Mouse (Mus musculus): Measurements from ENCODE around the gene Cspg5.

Gene Cspg5

GRCm38 (mm10) chr9:110255407-110256019 lies 11.9 kb downstream of the Cspg5 start:
- DNase-seq (ENCODE audit: low spot score in 2 of 2) = no peak

- no peak for DNase-seq (ENCODE audit: low spot score in 2 of 2)
These were observed 15.1 kb downstream of the Cspg5 start for GRCm38 (mm10) chr9:110258646-110259045.

GRCm38 (mm10) chr9:110259118-110259517 lies 15.5 kb downstream of the Cspg5 start:
- no peak for DNase-seq (ENCODE audit: low spot score in 2 of 2)

DNA sequence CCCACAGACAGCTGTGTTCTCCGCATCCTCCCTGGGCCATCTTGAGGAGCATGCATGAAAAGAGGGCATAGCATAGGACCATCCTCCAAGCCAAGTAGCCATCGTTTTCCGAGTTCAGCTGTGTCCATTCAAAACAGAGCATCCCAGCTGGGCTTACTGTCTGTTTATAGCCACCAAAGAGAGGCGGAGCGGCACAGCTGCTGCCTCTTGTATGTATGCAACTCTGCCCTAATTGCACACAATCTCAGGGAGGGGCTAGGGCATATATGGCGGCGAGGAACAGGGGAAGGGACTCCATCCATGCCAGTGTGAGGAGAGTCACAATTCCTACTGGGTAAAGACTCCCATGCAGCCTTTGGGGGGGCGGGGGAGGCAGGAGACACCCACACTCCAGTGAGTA lies 19.6 kb downstream of the Cspg5 start:
- no peak for DNase-seq (ENCODE audit: low spot score in 2 of 2)

- no peak for DNase-seq (ENCODE audit: low spot score in 2 of 2)
These were observed 21.4 kb downstream of the Cspg5 start for GRCm38 (mm10) chr9:110264991-110265390.

- no peak for DNase-seq (ENCODE audit: low spot score in 2 of 2)
These were observed 24.8 kb downstream of the Cspg5 start for GRCm38 (mm10) chr9:110268416-110268815.

GRCm38 (mm10) chr9:110272330-110272729 lies 28.7 kb downstream of the Cspg5 start:
- DNase-seq (ENCODE audit: low spot score in 2 of 2) = no peak

DNA sequence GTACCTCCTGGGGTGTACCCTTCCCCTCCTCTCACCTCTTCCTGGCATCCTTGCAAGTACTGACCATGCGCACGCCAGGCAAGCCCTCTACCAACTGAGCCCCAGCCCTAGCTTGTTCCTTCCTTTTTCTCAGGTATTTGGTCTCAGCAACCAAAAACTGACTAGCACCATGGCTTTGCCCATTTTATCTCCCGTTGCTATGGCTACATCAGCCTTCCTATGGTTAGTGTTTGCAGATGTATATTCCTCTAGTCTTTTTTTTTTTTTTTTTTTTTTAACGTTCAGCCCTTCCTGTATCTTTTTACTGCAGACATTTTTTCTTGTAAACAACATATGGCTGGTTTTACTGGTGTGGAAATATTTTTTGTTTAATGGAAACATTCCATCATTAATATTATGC lies 29.9 kb downstream of the Cspg5 start:
- no peak for DNase-seq (ENCODE audit: low spot score in 2 of 2)

GRCm38 (mm10) chr9:110275882-110276281 lies 32.3 kb downstream of the Cspg5 start:
- peak in 1 of 2 experiments; percentile 13 for DNase-seq (ENCODE audit: low spot score in 2 of 2)

DNA sequence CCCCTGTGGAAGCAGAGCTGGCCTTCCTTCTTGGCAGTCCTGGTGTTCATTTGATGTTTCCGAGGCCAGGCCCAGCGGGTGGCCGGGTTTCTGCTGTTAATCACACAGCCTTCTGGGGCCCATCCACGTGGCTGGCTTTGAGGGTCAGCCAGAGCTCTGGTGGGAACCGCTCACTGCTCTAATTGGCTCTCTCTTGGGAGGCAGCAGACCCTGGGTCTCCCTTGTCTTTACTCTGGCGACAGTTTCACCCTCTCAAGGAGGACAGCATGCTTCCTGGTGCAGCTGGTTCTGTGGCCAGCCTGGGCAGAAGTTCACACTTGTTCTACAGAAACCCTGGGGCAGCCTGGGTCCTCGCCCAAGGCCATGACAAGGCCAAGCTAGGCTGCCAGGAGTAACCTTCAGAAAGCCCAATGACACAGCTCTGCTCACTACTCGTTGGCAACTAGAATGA lies 33.9 kb downstream of the Cspg5 start:
- DNase-seq (ENCODE audit: low spot score in 2 of 2) = no peak

GRCm38 (mm10) chr9:110284075-110284697 lies 40.6 kb downstream of the Cspg5 start:
- no peak for DNase-seq (ENCODE audit: low spot score in 2 of 2)

DNA sequence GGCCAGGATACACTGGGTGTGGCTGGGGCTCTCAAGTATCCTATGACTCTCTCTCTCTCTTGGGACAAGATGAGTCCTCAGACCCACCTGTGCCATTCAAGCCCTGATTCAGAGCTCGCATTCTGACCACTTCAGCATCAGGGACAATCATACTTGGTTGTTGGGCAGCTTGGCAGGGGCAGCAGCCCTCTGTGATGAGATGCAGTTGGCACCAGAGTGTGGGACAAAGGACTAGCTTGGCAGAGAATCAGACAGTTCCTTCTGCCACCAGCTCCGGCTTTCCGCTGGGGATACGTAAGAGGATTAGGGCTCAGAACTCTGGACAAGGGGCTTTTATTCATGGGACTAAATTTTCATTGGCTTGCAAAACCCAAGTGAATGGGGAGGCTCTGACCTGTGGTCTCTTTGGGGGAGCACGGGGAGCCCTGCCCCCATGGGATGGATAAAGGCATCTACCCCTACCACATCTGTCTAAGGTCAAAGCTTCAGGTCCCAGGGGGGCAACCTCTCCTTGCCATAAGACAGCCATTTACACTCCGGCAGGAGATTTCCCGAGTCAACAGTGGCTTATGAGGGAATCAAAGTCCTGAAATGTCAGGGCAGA lies 43.8 kb downstream of the Cspg5 start:
- DNase-seq (ENCODE audit: low spot score in 2 of 2) = no peak

DNA sequence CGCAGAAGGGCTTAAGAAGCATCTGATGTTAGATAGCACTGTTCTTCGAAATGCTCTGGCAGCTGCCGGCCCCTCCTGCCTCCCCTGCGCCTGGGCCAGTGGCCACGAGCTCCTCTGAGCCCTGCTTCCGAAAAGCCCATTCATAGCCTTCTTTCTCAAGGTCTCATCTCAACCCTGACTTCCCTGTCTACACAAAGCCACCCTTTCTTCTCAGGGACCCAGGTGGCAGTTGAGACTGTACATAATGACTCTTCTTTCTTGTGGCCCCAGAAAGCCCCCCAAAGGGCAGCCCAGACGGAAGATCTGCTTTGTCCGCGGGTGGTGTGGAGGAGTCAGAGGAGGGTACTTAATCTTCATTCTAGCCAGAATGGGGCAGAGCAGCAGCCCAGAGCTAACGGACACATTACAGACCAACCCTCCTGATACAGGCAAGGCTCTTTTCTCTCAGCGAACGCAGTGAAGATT lies 49.7 kb downstream of the Cspg5 start:
- no peak for DNase-seq (ENCODE audit: low spot score in 2 of 2)

- no peak for DNase-seq (ENCODE audit: low spot score in 2 of 2)
These were observed 50.4 kb downstream of the Cspg5 start for GRCm38 (mm10) chr9:110293873-110294415.

DNA sequence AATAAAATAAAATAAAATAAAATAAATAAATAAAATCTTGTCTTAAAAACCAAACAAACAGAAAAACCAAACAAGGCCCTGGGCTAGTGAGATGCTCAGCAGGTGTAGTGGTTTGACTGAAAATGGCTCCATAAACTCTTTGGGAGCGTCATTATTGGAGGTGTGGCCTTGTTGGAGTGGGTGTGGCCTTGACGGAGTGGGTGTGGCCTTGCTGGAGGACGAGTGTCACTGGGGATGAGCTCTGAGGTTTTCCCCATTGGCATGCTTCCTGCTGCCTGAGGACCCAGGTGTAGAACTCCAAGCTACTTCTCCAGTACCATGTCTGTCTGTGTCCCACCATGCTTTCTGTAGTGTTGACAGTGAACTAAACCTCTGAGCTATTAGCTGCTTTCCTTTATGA lies 51.2 kb downstream of the Cspg5 start:
- DNase-seq (ENCODE audit: low spot score in 2 of 2) = no peak

DNA sequence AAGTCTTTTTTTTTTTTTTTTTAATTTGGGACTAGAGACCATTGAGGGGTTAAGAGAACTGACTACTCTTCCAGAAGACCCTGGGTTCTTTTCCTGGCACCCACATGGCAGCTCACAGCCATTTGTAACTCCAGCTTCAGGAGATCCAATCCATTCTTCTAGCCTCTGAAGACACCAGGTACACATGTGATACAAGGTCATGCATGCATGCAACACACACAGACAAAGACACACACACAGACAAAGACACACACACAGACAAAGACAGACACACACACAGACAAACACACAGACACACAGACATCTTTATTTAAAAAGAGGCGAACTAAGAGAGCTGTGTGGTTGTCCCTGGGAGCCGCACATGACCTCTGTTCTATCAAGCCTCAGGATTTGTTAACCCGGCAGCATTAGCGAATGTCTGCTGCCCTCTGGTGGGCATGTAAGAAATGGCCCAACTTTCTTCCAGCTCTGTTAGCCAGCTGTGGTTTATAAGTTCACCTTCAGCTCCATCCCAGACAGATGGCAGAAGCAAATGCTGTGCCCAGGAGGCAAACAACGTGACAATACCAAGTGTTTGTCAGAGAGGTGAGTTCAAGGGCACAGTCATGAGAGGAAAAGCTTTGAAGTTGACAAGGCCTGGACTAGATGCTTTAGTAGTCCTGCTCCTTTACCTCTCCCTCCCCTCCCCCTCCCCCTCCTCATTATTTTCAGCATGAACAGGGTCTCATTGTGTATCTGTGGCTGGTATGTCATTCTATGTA lies 53.5 kb downstream of the Cspg5 start:
- DNase-seq (ENCODE audit: low spot score in 2 of 2) = peak; percentile 37 to 71

DNA sequence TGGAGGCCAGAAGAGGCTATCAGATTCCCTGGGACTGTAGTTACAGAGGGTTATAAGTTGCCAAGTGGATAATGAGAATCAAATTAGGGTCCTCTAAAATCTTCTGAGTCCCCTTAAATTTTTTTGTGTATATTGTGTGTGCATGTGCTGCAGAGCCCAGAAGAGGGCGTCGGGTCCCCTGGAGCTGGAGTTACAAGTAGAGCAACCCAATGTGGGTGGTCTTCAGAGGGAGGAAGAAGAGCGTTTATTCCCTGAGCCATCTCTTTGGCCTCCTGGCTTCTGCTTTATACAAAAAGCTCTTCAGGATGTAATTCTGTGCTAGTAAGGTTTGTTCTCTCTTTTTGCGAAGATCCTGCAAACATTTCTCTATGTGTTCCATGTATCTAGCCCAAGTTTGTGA lies 60.9 kb downstream of the Cspg5 start:
- peak; percentile 24 to 42 for DNase-seq (ENCODE audit: low spot score in 2 of 2)

DNA sequence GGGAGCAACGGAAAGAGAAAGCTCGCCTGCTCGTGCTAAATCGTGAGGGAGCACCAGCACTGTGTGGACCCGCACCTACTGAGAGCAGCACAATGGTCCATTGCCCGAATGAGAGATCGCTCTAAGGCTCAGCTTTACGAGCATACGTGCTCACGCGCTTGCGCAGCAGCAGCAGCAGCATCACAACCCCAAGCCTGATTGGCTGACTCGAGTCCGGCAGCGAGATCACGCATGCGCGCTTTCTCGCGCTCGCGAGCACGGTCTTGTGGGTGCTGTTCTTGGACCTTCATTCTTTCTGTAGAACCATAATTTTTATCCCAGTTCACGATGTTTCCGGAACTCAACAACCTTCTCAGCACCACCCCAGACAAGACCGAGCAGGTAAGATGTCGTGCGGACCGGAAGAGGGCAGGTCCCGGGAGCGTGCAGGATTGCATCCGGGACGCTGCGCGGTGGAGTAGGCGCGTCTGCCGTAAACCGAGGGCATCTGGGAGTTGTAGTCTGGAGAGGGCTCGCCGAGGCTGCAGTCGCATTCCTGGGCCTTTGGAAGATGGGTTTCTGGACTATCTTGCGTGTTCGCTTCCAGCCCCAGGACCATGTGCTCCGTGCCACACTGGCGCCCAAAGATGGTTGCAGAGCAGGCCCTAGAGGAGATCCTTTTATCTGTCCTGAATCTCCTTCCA lies 61.5 kb downstream of the Cspg5 start, which contains the start of gene Elp6:
Gene Elp6, plus strand, starts transcription at position 205 of the 683 bp plus-strand sequence.
- DNase-seq (ENCODE audit: low spot score in 2 of 2) = peak; percentile 81 to 82

DNA sequence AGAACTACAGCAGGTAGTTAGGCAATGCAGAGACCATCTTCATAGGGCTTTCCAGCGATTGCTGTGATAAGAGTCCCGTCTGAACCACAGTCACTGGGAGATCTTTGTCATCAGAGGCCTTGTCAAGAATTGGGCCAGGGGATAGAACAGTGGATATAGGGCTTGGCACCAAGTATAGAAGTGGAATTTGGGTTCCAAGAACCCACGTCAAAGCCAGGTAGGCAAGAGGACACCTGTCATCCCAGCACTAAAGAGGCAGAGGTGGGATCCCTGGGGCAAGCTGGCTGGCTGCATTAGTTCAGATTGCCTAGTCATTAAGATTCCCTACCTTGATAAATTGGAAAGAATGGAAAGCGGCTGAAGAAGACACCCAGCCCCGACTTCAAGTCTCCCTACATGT lies 62.8 kb downstream of the Cspg5 start:
- DNase-seq (ENCODE audit: low spot score in 2 of 2) = no peak

Data from thymus, postnatal 10 days (tissue).